Mouse (Mus musculus): ENCODE measurements at regions not wholly inside any gene's neighbourhood (a gene's known extent, or its start where the extent isn't known, plus 50 kb on each side); places are given as distances from the start of the nearest gene placed in this dataset.

DNA sequence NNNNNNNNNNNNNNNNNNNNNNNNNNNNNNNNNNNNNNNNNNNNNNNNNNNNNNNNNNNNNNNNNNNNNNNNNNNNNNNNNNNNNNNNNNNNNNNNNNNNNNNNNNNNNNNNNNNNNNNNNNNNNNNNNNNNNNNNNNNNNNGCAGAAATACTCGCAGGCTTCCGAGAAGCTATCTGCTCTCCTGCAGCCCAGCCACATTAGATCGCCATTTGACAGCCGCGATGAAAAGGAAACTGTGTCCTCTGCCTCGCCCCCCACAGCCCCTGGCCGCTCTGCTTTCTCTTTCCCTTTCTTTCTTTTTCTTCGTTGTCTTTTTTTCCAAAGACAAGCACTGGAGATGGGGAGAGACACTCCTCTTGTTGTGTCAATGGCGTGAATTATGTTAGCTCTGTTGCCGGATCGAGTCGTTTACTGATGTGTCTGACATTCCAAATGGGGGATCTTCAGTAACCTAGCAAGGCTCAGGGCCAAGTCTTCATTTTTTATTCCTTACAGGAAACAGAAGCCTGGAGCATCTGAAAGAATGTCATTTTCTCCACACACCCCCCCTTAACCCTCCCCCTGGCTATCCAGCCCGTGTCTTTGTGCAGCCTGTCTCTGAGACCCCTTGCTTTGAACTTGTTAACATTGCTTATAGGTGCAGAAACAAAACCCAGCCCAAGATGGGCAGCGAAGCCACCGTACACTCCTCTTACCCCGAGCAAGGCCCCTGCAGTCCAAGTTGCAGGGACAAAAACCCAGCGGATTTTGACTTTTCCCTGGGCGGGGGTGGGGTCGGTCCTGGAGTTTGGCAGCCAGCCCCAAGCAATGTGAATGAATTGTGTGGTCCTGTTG is 169.8 kb downstream of the Foxa2 start:
- no peak for TF ChIP-seq CTCF (IDR thresholded peaks at IDR 0.05; ENCODE audit: low read depth)
- no peak for TF ChIP-seq EP300 (IDR thresholded peaks at IDR 0.05; ENCODE audit: low read depth)
